Mouse (Mus musculus) cerebellum, adult 2 months (tissue): ENCODE data around the gene Il10.

ENCODE experiments used
- CTCF ChIP-seq: fragments of 200-500 bp; IDR thresholded peaks from 2 replicates; pipeline ENCODE4 v1.5.1; 2011; ENCODE audit warnings: low read depth, mild to moderate bottlenecking, control low read depth, low read length, moderate library complexity, borderline replicate concordance; ENCODE audit not compliant: insufficient read depth
- POLR2A ChIP-seq: fragments of 200-500 bp; IDR thresholded peaks from 2 replicates; pipeline ENCODE4 v1.6.1; 2011; ENCODE audit warnings: low read length, control low read depth, borderline replicate concordance; ENCODE audit not compliant: insufficient read depth

- TF ChIP-seq CTCF (no peak), POLR2A (no peak)
Observed at GRCm38 (mm10) chr1:131045723-131046355, 26.2 kb downstream of the Il10 start.
